Mouse (Mus musculus): ENCODE data around the gene Mvp. TPM values are rescaled to one million over a fixed set of nuclear protein-coding genes. Genes with fewer than 3 reads are reported as not detected.
A peak's percentile ranks its signal among the peaks of the same experiment; 100 is the strongest.

The Mvp gene
- polyA plus RNA-seq, 1 experiment = 8.3 TPM

DNA sequence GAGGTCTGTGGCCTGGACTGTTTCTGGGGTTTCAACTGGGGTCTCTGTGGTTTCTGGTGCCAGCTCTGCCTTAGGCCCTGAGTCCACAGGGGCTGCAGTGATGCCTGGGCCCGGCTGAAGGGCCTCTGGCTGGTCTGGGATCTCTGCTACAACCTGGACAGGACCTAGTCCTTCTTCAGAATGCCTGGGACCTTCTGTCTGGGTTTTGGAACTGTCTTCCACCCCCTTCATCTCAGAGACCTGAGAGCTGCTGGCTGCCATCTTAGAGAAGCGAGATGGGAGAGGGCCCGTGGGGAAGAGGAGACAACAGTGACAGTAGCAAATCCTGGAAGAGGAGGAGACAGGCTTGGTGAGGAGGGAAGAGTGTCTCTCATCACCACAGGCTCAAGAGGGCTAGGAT, 5.6 kb upstream of the Mvp start:
- no peak for DNase-seq (ENCODE audit: extremely low spot score in 1 of 2, low spot score in 1 of 2)

DNA sequence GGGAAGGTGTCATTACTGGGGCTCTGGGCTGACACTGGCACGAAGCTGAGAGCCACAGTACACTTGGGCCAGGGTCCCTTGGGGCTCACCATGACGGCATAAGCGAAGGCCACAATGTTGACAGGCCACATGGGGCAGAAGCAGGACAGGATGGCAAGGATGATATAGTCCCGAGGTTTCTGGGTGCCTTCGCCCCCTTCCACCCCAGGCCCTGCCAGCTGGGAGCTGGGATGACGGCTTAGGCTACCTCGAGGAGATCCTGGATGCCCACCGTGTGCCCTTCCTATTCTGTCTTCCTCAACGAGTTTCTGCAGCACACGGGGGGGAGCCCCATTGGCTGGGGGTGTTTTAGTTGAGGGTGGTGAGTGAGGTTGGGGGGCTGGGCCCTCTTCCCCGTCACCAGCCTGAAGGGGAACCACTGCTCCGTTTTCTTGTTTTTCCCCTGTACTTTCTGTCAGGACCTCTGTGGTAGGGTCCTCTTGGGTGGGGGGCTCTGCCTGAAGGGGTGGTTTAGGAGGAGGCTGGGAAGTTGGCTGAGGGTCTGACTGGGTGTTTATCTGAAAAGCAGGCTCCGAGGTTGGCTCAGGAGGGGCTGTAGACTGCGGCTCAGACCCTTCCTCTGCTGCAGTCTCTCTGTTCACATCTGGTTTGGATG, 5.0 kb upstream of the Mvp start:
- no peak for DNase-seq (ENCODE audit: extremely low spot score in 1 of 2, low spot score in 1 of 2)

DNA sequence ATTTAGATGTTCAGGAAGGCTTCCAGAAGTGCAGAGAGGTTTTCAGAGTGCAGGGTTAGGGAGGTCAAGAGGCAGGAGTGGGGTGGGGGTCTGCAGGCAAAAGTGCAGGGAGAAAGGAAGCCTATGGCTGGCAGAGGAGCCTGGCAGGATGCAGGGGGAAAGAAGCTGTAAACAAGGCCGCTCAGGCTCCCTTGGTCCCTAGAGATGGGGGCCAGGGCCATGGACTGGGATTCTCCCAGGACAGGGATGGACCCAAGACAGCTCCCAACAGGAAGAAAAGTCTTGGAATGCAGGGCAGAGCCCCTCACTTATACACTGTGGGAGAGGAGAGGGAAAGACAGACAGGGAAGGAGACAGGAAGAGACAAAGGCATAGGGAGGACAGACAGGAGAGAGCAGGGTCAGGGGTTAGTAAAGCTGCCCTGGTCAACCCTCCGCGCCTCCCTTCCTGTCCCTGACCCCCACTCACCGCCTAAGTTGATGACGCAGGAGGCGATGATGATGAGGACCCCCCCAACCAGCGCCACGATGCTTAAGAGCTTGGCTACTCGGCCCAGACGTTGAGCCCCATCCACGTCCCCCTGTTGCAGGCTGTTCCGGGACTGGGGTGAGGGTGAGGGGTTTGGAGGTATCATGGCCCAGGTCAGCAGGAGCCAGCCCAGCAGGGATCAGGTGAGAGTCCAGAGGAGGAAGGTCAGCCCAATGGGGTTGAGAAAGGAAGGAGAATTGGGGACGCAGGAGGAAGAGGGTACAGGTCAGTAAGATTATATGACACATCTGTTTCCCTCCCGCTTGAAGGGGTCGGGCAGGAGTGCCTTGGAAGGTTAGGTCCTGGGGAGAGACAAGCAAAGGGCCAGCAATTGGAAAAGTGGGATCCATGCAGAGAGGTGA, 4.2 kb upstream of the Mvp start:
- no peak for DNase-seq (ENCODE audit: extremely low spot score in 1 of 2, low spot score in 1 of 2)

DNA sequence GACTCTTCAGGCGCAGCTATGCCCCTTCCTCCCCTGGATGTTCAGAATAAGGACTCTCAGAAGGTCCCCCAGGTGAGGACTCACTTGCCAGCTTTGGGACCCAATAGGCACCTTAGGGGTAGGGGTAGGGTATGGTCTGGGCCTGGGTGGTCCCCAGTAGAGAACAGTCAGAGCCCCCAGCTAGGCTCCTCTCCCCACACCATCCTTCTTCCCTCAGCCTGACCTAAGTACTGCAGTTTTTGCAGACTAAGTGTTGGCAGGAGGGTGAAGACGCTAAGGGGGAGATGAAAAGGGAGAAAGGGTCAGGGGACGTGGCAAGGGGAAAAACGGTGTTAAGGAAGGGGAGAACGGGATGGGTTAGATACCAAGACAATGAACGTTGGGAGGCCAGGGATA, 3.5 kb upstream of the Mvp start:
- DNase-seq (ENCODE audit: extremely low spot score in 1 of 2, low spot score in 1 of 2) = no peak

DNA sequence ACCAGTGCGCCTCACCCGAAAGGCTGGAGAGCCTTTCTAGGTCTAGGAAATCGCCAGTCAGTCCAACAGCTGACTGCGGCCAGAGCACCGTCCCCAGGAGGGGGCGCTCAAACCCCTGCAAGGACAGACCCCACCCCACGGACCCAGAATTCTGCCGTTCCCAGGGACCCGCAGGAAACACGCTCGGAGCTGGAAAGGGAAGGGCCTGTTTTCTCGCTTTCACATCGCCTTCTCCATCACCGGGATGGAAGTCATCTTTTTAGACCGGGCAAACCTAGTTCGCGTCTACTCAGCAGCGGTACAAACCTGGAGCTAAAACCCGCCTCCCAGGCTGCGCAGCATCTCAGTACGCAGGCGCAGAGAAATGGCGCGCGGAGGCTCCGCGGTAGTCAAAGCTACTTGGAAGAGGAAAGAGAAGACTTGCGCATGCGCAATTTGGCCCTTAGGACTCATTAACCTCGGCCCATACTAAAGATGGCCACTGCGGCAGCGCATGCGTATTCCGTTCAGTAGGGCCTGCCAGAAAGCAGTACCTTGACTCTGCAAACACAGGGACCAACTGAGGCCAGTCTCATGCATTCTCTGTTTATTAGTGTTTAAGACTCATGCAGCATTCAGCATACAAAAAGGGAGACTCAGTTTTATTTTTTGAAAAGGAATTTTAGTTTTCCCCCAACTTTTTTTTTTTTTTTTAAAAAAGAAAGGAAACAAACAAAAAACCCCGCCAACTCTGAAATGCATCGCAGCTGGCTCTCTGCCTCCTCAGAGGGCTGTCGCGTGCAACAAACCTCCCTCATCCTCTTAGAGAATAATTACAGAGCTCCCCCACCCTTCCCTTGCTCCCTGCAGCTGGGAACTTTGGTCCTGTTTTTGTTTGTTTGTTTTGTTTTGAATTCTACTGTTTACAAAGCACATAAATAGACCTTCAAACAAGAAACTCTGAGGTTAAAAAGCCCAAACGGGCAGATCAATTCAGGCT, 2.8 kb upstream of the Mvp start, which contains the start of gene Pagr1a:
TSS of gene Pagr1a (minus strand) at position 382 of the 979 bp plus-strand sequence.
- DNase-seq (ENCODE audit: extremely low spot score in 1 of 2, low spot score in 1 of 2) = peak; percentile 96 to 99

DNA sequence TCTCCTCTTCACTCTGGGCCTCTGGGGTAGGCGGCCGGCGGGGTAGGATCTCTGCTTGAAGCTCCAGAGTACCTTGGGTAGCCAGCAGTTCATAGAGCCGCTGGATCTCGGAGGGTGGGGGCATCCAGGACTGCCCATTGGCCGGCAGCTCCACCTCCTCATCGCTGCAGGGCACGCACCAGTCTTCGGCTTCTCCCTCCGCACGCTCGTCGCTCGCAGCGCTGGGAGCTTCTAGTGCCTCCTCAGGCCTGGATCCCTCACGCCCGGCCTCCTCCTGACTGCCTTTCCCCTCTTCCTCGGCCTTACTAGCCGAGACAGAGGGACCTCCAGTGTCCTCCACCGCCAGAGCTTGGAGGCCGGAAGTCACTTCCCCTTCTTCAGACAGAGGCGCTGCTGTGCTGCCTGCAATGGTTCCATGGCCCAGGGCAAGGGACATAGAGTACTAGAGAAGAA, 2.1 kb upstream of the Mvp start:
- no peak for DNase-seq (ENCODE audit: extremely low spot score in 1 of 2, low spot score in 1 of 2)

DNA sequence TGATC, 1.9 kb upstream of the Mvp start, which contains the start of gene Pagr1b:
TSS of gene Pagr1b (minus strand) at position 4 of the 5 bp plus-strand sequence.
- no peak for DNase-seq (ENCODE audit: extremely low spot score in 1 of 2, low spot score in 1 of 2)

DNA sequence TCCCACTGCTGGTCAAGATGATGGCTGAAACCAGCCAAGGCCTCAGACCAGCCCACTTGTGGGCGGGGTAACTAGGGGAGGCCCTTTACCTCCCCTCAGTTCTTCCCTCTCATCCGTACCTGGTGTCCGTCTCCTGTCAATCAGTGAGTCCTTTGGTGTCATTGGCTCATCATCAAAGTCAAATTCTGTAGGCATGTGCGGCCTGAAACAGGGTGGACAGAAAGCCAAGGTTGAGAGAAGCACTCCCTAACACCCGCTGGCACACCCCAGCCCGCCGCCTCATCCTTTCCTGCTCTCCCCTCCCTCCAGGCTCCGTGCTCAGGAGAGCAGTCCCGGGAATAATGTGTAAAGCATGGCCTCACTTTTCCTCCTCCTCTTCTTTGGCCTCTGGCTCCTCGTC, 1.7 kb upstream of the Mvp start:
- DNase-seq (ENCODE audit: extremely low spot score in 1 of 2, low spot score in 1 of 2) = no peak

DNA sequence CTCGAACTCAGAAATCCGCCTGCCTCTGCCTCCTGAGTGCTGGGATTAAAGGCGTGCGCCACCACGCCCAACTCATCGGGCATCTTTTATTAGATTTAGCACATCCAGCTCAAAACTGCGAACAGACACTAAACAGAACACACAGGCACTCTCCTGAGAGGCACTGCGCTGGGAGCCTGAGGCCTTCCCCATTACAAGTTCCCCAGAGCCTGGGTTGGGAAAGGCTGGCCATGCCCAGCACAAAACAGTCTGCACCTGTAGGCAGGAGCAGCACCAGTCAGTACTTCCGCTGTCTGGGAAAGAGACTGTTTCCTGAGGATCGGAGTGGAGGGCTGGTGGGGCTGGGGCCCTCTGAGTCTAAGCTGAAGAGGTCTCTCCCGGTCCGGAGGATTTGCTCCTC, 572 bp upstream of the Mvp start:
- DNase-seq (ENCODE audit: extremely low spot score in 1 of 2, low spot score in 1 of 2) = no peak

DNA sequence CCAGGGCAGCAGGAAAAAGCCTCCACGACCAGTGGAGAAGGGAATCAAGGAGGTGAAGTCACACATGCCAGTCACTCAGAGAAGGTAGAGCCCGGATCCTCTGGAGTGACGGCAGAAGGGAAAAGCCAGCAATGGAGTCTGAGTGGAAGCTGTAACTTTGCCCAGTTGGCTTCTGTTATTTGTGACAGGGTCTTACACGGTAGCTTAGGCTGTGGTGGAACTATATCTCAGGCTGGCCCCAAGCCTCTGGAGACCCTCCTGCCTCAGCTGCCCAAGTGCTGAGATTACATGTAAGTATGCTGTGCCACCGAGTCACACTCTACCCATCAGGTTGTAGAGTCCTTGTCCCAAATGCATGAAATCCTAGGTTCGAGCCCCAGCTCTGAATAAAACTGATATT, 1.0 kb downstream of the Mvp start:
- no peak for DNase-seq (ENCODE audit: extremely low spot score in 1 of 2, low spot score in 1 of 2)

DNA sequence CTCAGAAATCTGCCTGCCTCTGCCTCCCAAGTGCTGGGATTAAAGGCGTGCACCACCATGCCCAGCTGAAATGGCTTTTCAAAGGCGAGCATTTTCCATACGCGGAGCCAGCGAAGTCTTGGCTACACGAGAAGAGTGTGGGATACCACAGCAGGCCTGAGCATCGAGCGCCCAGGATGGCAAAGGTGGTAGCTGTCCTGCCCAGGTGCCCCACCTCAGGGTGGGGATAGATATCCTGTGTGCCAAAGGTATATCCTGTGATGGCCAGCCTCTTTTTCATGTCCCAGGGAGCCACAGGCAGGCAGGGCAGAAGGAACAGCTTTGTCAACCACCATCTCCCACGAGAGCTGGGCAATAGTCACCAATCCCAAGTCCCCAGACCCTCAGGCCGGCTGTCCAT, 1.6 kb downstream of the Mvp start:
- no peak for DNase-seq (ENCODE audit: extremely low spot score in 1 of 2, low spot score in 1 of 2)

DNA sequence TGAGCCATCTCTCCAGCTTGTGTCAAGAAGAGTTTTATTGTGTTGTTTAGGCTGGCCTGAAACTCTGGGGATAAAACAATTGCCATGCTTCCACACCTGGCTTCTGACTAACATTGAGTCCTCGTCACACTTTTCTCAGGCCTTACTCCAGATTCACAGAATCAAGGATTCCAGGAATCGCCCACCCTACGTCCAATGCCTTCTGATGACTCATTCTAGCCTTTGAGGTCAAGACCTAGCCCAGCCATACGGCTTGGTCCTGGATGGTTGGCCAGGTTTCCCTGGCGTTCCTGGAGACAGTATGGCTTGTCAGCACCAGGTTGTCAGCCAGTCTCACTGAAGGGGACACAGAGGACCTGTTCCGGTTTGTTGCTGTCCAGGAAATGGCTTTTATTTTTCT, 2.0 kb downstream of the Mvp start:
- DNase-seq (ENCODE audit: extremely low spot score in 1 of 2, low spot score in 1 of 2) = no peak

DNA sequence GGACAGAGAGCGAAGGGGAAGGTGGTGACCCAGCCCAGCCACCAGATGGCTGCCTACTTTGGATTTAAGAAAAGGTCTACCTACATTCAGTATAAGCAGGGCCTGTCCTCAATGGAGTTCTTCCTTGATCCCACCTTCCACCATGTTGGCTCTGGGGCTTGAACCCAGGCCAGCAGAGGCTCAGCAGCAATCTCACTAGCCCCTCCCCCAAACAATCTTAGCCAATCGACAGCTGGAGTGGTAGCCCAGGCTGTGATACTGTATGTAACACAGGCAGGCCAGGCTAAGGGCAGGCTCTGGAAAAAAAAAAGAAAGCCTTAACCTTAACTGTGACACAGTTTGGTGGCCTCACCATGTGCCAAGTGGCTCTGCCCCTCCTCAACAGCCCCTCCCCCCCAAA, 2.7 kb downstream of the Mvp start:
- DNase-seq (ENCODE audit: extremely low spot score in 1 of 2, low spot score in 1 of 2) = no peak

DNA sequence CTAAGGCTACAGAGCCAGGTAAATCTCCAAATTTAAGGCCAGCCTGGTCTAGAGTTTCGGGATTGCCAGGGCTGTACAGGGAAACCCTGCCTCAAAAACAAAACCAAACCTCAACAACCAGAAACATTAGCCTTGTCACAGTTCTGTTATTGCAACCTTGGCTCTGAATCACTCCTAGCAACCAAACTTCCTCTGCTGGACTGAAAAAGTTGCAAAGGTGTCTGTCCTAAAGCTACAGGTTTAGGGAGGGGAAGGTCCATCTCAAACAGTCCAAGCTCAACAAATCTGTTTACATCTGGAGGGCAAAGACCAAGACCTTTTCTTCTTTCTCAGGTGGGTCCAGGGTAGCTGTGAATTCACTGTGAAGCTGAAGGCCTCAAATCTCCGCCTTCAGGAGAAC, 3.4 kb downstream of the Mvp start:
- no peak for DNase-seq (ENCODE audit: extremely low spot score in 1 of 2, low spot score in 1 of 2)

DNA sequence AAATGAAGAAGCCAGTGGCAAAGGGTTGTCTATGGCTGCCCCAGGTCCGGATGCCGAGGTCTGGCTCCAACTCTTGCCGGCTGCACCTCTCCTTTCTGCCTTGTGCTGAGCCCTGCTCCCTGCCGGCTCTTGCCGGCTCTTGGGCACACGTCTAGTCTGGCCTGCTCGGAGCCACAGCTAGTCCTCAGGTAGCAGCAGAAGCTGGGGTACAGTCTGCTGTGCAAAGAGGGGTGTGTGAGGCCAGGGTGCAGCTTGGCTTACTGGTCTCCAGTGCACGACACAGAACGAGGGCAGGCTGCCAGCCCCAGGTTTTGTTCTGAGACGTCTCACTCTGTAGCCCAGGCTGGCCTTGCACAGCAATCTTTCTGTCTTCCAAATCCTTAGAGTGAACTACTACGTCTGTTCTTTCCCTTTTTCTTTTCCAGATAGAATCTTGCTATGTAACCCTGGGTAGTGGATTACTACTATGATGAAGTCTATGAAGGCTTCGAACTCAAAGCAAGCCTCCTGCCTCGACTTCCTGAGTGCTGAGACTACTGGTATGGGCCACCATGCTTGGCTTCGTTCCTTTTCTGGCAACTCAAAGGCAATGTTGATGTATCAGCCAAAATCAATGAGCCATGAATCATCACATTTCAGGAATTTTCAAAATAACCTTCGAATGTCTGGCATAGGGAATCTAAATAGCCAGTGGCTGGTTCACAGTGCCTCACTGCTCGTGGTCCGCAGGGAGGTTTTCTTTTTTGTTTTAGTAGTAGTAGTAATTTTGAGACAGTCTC, 4.9 kb downstream of the Mvp start:
- DNase-seq (ENCODE audit: extremely low spot score in 1 of 2, low spot score in 1 of 2) = no peak

DNA sequence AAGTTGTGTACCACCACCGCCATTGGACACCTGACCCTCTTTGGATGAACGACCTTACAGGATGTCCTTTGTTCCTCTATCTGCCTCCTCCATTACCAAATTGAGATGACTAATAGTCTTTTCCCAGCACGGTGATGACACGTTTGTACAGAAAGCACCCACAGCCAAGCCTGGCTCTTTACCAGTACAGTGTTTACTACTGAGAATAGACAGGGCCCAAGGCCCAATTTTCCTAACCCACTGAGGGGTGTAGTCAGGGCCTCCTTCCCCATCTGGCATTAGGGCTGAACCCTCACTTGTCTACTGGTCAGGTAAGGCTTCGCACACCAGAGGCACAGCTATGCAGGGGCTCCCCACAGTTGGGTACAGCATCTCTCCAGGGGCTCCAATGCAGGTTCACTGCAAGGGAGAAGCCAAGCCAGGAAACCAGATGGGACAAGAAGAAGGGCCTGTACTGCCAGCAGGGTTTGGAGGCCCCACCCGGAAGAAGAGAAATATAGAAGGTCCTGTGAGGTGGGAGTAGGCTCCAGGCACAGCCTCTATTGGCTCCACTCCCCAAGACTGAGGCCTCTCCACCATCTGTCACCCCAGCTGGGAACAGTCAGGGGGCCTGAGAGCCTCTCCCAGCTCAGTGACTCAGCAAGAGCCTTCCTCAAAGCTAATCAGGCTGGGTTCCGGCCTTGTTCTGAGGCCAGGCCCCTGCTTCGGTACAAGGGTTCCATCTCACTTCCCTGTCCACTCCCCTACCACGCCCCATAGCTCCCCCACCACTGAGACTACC, 6.0 kb downstream of the Mvp start:
- DNase-seq (ENCODE audit: extremely low spot score in 1 of 2, low spot score in 1 of 2) = peak; percentile 77 to 87

DNA sequence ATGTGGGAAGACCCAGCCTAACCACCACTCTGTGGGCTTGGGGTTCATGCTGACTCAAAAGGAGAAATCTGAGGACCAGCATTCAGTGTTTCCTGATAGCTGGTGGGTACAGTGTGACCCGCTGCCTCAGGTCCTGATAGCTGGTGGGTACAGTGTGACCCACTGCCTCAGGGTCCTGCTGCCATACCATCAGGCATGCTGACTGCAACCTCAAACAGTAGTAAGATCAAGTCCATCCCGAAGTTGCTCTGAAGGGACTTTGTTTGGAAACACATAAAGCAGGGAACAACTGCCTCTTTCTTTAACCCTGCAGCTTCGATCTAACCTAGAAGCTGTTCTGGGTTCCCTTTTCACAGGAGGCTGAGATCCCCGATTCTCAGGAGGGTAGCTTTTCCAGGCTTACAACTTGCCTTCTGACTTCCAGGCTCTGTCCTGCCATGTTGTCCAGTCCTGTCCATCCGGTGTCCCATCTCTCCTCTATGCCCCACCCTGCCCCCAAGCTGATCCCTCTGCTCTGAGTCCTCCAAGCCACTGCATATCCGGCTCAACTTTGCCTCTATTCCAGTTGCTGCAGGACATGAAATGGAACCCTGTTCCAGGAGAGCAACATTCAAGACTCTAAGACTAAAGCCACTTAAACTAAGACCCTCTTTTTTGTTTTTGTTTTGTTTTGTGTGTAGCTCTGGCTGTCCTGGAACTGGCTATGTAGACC, 7.0 kb downstream of the Mvp start:
- no peak for DNase-seq (ENCODE audit: extremely low spot score in 1 of 2, low spot score in 1 of 2)

DNA sequence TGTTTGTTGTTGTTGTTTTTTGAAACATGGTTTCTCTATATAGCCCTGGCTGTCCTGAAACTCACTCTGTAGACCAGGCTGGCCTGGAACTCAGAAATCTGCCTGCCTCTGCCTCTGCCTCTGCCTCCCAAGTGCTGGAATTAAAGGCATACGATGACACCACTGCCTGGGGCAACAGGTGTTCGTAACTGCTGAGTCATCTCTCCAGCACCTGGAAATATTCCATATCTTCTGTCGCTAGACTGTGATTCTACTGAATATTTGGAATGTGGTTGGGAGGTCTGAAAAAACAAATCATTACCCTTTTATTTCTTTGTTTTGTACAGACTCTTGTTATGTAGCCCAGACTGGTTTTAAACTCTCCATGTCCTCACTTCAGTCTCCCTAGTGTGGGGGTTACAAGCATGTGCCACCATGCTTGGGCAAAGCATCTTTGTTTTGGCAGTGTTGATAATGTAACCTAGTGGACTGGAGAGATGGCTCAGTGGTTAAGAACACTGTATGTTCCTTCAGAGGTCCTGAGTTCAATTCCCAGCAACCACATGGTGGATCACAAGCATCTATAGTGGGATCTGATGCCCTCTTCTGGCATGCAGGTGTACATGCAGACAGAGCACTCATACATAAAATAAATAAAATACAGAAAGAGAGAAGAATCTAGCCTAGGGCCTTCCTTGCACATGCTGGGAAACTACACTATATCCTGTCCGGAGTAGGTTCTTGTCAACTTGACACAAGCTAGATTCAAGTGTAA, 10.1 kb downstream of the Mvp start:
- DNase-seq (ENCODE audit: extremely low spot score in 1 of 2, low spot score in 1 of 2) = no peak

DNA sequence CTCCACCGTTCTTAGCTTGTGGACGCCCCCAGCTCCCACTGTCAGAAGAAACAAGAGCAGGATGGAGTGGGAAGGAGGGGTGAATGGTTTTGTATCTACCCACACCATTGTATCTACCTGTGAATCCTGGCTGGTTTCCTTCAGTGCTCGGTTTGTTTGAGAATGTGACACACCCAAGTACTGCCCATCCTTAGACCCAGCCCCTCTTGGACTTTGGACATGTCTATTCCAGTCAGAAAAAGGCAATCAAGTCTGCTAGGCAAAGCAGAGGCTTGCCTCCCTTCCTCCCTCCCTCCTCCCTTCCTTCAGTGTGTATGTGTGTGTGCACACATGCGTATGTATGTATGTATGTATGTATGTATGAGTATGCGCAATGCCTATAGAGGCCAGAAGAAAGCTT, 10.8 kb downstream of the Mvp start:
- DNase-seq (ENCODE audit: extremely low spot score in 1 of 2, low spot score in 1 of 2) = no peak
